Mouse (Mus musculus) olfactory bulb, adult 2 months (tissue): Measurements from ENCODE around the gene Isg20.

Source experiments
- CTCF ChIP-seq: fragments of 200-500 bp; IDR thresholded peaks from 2 replicates; pipeline ENCODE4 v1.5.1; 2012; ENCODE audit warnings: low read depth, mild to moderate bottlenecking, low read length, moderate library complexity; ENCODE audit not compliant: insufficient read depth
- POLR2A ChIP-seq: fragments of 200-500 bp; IDR thresholded peaks from 2 replicates; pipeline ENCODE4 v1.6.1; 2012; ENCODE audit warnings: mild to moderate bottlenecking, low read depth, low read length, moderate library complexity; ENCODE audit not compliant: insufficient read depth

- TF ChIP-seq CTCF (no peak), POLR2A (no peak)
Measured at GRCm38 (mm10) chr7:78904175-78904574, 9.0 kb upstream of the Isg20 start.
